Mouse (Mus musculus) embryo, embryonic 11 days (tissue): ENCODE data around the gene Scfd2.
A peak's percentile ranks its signal among the peaks of the same experiment; 100 is the strongest.

Experiments
- DNase-seq: peaks from one replicate; pipeline ENCODE4 v3.0.0-alpha.2; 2015

Scfd2 gene

GRCm38 (mm10) chr5:74363296-74363695, 168.3 kb downstream of the Scfd2 start:
- DNase-seq, result peak; percentile 23

GRCm38 (mm10) chr5:74361531-74361930, 170.0 kb downstream of the Scfd2 start:
- peak; percentile 30 for DNase-seq

GRCm38 (mm10) chr5:74358033-74358432, 173.5 kb downstream of the Scfd2 start:
- no peak for DNase-seq

- DNase-seq, result no peak
Observed at GRCm38 (mm10) chr5:74355416-74356177, 176.0 kb downstream of the Scfd2 start.

GRCm38 (mm10) chr5:74350909-74351308, 180.7 kb downstream of the Scfd2 start:
- no peak for DNase-seq

- no peak for DNase-seq
Observed at GRCm38 (mm10) chr5:74348079-74348870, 183.3 kb downstream of the Scfd2 start.

GRCm38 (mm10) chr5:74343045-74343444, 188.5 kb downstream of the Scfd2 start:
- DNase-seq, result no peak

GRCm38 (mm10) chr5:74342557-74342956, 189.0 kb downstream of the Scfd2 start:
- no peak for DNase-seq

GRCm38 (mm10) chr5:74337491-74337890, 194.1 kb downstream of the Scfd2 start:
- DNase-seq, result no peak

GRCm38 (mm10) chr5:74336780-74337179, 194.8 kb downstream of the Scfd2 start:
- DNase-seq, result no peak

- DNase-seq, result no peak
Observed at GRCm38 (mm10) chr5:74333258-74333657, 198.3 kb downstream of the Scfd2 start.

- DNase-seq, result no peak
Observed at GRCm38 (mm10) chr5:74326228-74326627, 205.3 kb downstream of the Scfd2 start.

GRCm38 (mm10) chr5:74321010-74321746, 210.4 kb downstream of the Scfd2 start:
- peak; percentile 31 for DNase-seq

- no peak for DNase-seq
Observed at GRCm38 (mm10) chr5:74319551-74319950, 212.0 kb downstream of the Scfd2 start.

- no peak for DNase-seq
Observed at GRCm38 (mm10) chr5:74317174-74317573, 214.4 kb downstream of the Scfd2 start.

GRCm38 (mm10) chr5:74316333-74316945, 215.1 kb downstream of the Scfd2 start:
- no peak for DNase-seq

GRCm38 (mm10) chr5:74315471-74316245, 215.9 kb downstream of the Scfd2 start:
- peak; percentile 45 for DNase-seq

GRCm38 (mm10) chr5:74314501-74314900, 217.1 kb downstream of the Scfd2 start:
- DNase-seq, result no peak

GRCm38 (mm10) chr5:74313542-74313941, 218.0 kb downstream of the Scfd2 start:
- DNase-seq, result no peak

GRCm38 (mm10) chr5:74311865-74312264, 219.7 kb downstream of the Scfd2 start:
- no peak for DNase-seq

GRCm38 (mm10) chr5:74311200-74311825, 220.2 kb downstream of the Scfd2 start:
- peak; percentile 85 for DNase-seq

GRCm38 (mm10) chr5:74310101-74310500, 221.5 kb downstream of the Scfd2 start:
- DNase-seq, result no peak
